Mouse (Mus musculus) small intestine, adult 2 months (tissue): ENCODE measurements around the gene Idnk. TPM values are rescaled to one million over a fixed set of nuclear protein-coding genes. Genes with fewer than 3 reads are reported as not detected.

Experiments used
- H3K27ac ChIP-seq: fragments of 200-500 bp; 2 replicates; pipeline ENCODE4 v1.5.1; 2012; ENCODE audit warnings: low read depth, low read length, control low read depth, inconsistent platforms; ENCODE audit not compliant: insufficient read depth
- H3K27me3 ChIP-seq: fragments of 200-500 bp; 2 replicates; pipeline ENCODE4 v1.6.1; 2012; ENCODE audit warnings: mild to moderate bottlenecking, moderate library complexity, low read length, inconsistent platforms; ENCODE audit not compliant: control insufficient read depth, insufficient read depth
- H3K36me3 ChIP-seq: fragments of 200-500 bp; 2 replicates; pipeline ENCODE4 v1.6.1; 2012; ENCODE audit warnings: mild to moderate bottlenecking, low read length, control low read depth, inconsistent platforms; ENCODE audit not compliant: control insufficient read depth, insufficient read depth
- H3K4me1 ChIP-seq: fragments of 200-500 bp; 2 replicates; pipeline ENCODE4 v1.6.1; 2012; ENCODE audit warnings: low read length, inconsistent platforms, mixed read lengths; ENCODE audit not compliant: control insufficient read depth, insufficient read depth, insufficient read length
- H3K4me3 ChIP-seq: fragments of 200-500 bp; 2 replicates; pipeline ENCODE4 v1.5.1; 2012; ENCODE audit warnings: low read depth, mild to moderate bottlenecking, control low read depth, inconsistent platforms, low read length, moderate library complexity
- CTCF ChIP-seq: fragments of 200-500 bp; IDR thresholded peaks from 2 replicates; pipeline ENCODE4 v1.5.1; 2012; ENCODE audit warnings: low read depth, mild to moderate bottlenecking, control low read depth, inconsistent platforms, low read length, moderate library complexity, mixed read lengths; ENCODE audit not compliant: insufficient replicate concordance, insufficient read length; ENCODE audit errors: extremely low read depth
- POLR2A ChIP-seq: fragments of 200-500 bp; IDR thresholded peaks from 2 replicates; pipeline ENCODE4 v1.6.1; 2012; ENCODE audit warnings: low read depth, mild to moderate bottlenecking, control low read depth, inconsistent platforms, low read length, moderate library complexity
- WGBS: fragments of 180-500 bp; shearing (Covaris S2); methylation state at CpG from one replicate; pipeline ENCODE4 v1.1.7; 2018; 5-methylcytosine and 5-hydroxymethylcytosine counted together
- polyA plus RNA-seq: library from polyadenylated mRNA; depleted of rRNA; stranded (reverse); fragments of >200 nt; gene quantifications from 2 replicates; pipeline ENCODE4 v1.2.3, GENCODE M21; 2012

The Idnk gene
- polyA plus RNA-seq, 1 experiment = 18.1 TPM

DNA sequence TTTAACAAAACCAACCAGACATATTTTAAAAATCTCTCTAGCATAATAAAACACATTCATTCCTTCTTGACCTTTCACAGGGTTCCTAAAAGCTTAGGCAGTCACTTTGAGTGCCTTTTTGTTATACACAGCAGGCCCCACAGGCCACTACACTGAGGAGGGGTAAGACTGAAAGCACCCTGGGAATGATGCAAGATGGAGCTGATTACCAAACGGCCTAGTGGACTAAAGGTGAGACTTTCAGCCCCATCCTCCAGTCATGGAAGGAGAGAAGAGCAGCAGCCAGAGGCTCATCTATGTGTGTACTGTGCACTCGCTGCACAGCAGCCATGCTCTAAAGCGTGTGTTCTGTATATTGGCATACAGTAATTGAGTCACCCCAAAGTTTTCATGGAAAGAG is 37.5 kb downstream of the Idnk start:
- Histone ChIP-seq H3K4me1 (no peaks in the 10 kb centered on the region), H3K36me3 (peaks cover 45% of the 10 kb centered on the region)

DNA sequence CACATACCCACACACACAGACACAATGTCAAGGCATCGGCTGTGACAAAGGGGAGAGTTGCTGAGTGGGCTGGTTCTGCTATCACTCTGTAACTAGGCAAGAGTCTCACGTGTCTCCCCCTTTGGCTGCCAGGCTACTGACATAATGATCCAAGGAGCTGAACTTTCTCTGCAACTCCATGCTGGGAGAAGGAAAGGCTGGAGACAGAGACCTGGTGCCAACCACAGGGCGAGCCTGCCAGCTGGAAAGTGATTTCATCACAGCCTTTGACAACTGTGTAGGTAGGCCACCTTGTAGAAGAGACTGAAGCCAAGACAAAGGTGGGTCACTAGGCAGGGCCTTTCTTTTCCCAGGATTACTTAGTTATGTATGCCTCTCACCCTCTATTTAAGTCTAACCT is 39.8 kb downstream of the Idnk start:
- TF ChIP-seq POLR2A (no peak), CTCF (no peak)
- peaks cover 26% of the 10 kb centered on the region for H3K36me3 ChIP-seq
- no peak overlapping the region for H3K27ac ChIP-seq
- H3K27me3 ChIP-seq = no peaks in the 10 kb centered on the region
- H3K4me1 ChIP-seq = no peaks in the 10 kb centered on the region
- no peak overlapping the region for H3K4me3 ChIP-seq
- WGBS = 68% methylated on average over 3 of the region's 3 CpGs

More for the DNA sequence above, 37.5 kb downstream of the Idnk start:
- no peak overlapping the region for H3K4me3 ChIP-seq
- no peaks in the 10 kb centered on the region for H3K27me3 ChIP-seq
- H3K27ac ChIP-seq = no peak overlapping the region
- 80% methylated on average over 3 of the region's 3 CpGs for WGBS
- TF ChIP-seq CTCF (no peak), POLR2A (no peak)

- 87% methylated on average over 7 of the region's 7 CpGs for WGBS
- no peak for TF ChIP-seq CTCF
- no peak for TF ChIP-seq POLR2A
- Histone ChIP-seq H3K4me1 (no peaks in the 10 kb centered on the region), H3K27ac (no peak overlapping the region), H3K27me3 (no peaks in the 10 kb centered on the region), H3K4me3 (no peak overlapping the region), H3K36me3 (peaks cover 20% of the 10 kb centered on the region)
These were observed 40.7 kb downstream of the Idnk start for GRCm38 (mm10) chr13:58197981-58198640.

DNA sequence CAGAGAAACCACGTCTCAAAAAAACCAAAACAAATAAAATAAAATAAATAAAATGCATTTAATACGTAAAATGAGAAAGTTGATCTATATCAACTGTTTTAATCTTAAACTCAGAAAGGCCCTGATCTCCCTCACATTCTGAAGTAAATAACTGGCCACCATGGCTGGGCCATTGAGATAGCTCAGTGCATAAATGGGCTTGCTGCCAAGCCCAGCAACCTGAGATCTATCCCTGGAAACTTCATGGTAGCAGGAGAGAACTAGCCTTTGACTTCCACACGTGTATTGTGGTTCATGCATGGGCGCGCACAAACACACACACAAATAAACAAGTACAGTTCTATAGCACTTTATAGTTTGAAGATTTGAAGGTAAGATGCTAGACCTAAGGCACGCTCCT is 43.9 kb downstream of the Idnk start:
- TF ChIP-seq CTCF = no peak
- TF ChIP-seq POLR2A = no peak
- Histone ChIP-seq H3K27ac (no peak overlapping the region), H3K4me1 (peaks cover 4% of the 10 kb centered on the region; the same call in 1 of the 2 replicates), H3K4me3 (no peak overlapping the region), H3K27me3 (no peaks in the 10 kb centered on the region), H3K36me3 (peaks cover 4% of the 10 kb centered on the region)
- WGBS = 74% methylated on average over 6 of the region's 6 CpGs

DNA sequence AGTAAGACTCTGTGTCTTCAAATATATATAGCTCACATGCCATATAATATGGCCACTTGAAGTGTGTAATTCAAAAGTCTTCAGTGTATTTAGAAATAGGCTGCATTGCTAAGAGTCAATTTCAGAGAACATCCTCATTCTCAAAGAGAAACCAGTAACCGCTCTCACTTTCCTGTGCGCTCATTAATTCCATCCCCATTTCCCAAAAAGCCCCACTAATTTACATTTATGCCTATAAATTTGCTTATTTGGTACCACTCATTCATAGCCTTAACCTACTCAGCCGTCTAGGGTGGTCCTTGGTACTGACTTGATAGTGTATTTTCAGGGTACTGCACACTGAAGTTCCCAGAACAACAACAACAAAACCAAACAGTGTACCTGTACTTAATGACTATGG is 44.5 kb downstream of the Idnk start:
- Histone ChIP-seq H3K27ac (no peak overlapping the region), H3K36me3 (peaks cover 3% of the 10 kb centered on the region; the same call in 1 of the 2 replicates), H3K27me3 (no peaks in the 10 kb centered on the region), H3K4me1 (peaks cover 4% of the 10 kb centered on the region; the same call in 1 of the 2 replicates), H3K4me3 (no peak overlapping the region)
- WGBS = 78% methylated on average over 3 of the region's 3 CpGs
- TF ChIP-seq CTCF (no peak), POLR2A (no peak)

- Histone ChIP-seq H3K4me3 (no peak overlapping the region), H3K27ac (no peak overlapping the region), H3K36me3 (peaks cover 3% of the 10 kb centered on the region; the same call in 1 of the 2 replicates), H3K27me3 (no peaks in the 10 kb centered on the region), H3K4me1 (peaks cover 4% of the 10 kb centered on the region; the same call in 1 of the 2 replicates)
- TF ChIP-seq POLR2A (no peak), CTCF (no peak)
- WGBS = 77% methylated on average over 1 of the region's 1 CpGs
These were observed 45.5 kb downstream of the Idnk start for GRCm38 (mm10) chr13:58202903-58203302.

DNA sequence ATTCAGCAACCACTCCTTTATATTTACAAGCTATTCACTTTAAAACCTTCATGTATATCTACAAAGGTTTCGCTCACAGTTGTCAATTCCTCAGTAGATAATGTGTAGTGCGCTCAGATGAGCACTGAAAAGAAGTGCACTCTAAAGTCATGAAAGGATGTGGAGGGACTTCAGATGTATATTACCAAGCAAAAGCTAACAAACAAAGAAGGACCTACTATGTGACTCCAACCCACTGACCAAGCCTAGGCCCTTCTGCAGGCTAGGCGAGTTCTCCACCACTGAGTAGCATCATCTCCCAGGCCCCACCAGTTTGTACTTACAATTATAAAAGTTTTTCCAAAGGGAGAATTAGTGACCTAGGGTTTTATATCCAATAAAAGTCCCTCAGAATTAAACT is 46.8 kb downstream of the Idnk start:
- H3K27ac ChIP-seq = no peak overlapping the region
- no peak overlapping the region for H3K4me3 ChIP-seq
- TF ChIP-seq CTCF (no peak), POLR2A (no peak)
- no peaks in the 10 kb centered on the region for H3K27me3 ChIP-seq
- H3K36me3 ChIP-seq = no peaks in the 10 kb centered on the region
- 89% methylated on average over 3 of the region's 3 CpGs for WGBS
- H3K4me1 ChIP-seq = peaks cover 7% of the 10 kb centered on the region; the same call in 1 of the 2 replicates
